Mouse (Mus musculus) leukemia stem cell, adult 10-12 weeks (primary cell): ENCODE measurements around the gene Sectm1b. TPM values are rescaled to one million over a fixed set of nuclear protein-coding genes. Genes with fewer than 3 reads are reported as not detected.

Source experiments
- polyA plus RNA-seq: library from polyadenylated mRNA; stranded (reverse); fragments of >175 nt; gene quantifications from 2 replicates; pipeline ENCODE4 v1.2.3, GENCODE M21; 2012; ENCODE audit warnings: low replicate concordance

Sectm1b gene
- not detected in 2 replicates for polyA plus RNA-seq

GRCm38 (mm10) chr11:121063379-121063778 lies at the start of gene Sectm1b:
Sectm1b (minus strand) TSS chr11:121063569.

GRCm38 (mm10) chr11:121081120-121081519 lies 17.8 kb upstream of the Sectm1b start, which contains the start of gene Sectm1a:
Sectm1a (minus strand) TSS chr11:121081220.

GRCm38 (mm10) chr11:121039302-121039701 lies 24.1 kb downstream of the Sectm1b start, which contains the start of gene Cd7:
Cd7 (minus strand) TSS chr11:121039418.

Other genes with a start within 250 kb of the Sectm1b start
- gene Fasn, start 239.0 kb downstream of the Sectm1b start, polyA plus RNA-seq: 69.7 and 289 TPM in 2 replicates
- gene Ccdc57, start 130.7 kb downstream of the Sectm1b start, polyA plus RNA-seq: 2.0 and 2.1 TPM in 2 replicates
- 10.6 and 15.1 TPM in 2 replicates for gene Slc16a3, start 115.1 kb downstream of the Sectm1b start, polyA plus RNA-seq
- 102 and 115 TPM in 2 replicates for gene Csnk1d, start 72.2 kb downstream of the Sectm1b start, polyA plus RNA-seq
- gene Cd7, start 24.2 kb downstream of the Sectm1b start, polyA plus RNA-seq: 3.7 and 14.9 TPM in 2 replicates
- not detected in 2 replicates for gene Sectm1a, start 17.7 kb upstream of the Sectm1b start, polyA plus RNA-seq
- not detected in 2 replicates for gene Tex19.2, start 55.1 kb upstream of the Sectm1b start, polyA plus RNA-seq
- not detected in 2 replicates for gene Tex19.1, start 82.6 kb upstream of the Sectm1b start, polyA plus RNA-seq
- not detected in 2 replicates for gene Uts2r, start 96.7 kb upstream of the Sectm1b start, polyA plus RNA-seq
- gene Hexdc, start 140.9 kb upstream of the Sectm1b start, polyA plus RNA-seq: 7.4 and 12.8 TPM in 2 replicates
- 4.3 and 9.0 TPM in 2 replicates for gene Ogfod3, start 141.1 kb upstream of the Sectm1b start, polyA plus RNA-seq
- gene Cybc1, start 165.8 kb upstream of the Sectm1b start, polyA plus RNA-seq: 10.0 and 19.4 TPM in 2 replicates
- 6.8 and 16.3 TPM in 2 replicates for gene Narf, start 173.7 kb upstream of the Sectm1b start, polyA plus RNA-seq
- 39.0 and 51.3 TPM in 2 replicates for gene Foxk2, start 196.4 kb upstream of the Sectm1b start, polyA plus RNA-seq